Mouse (Mus musculus): ENCODE results near the gene Ss18l2. TPM values are rescaled to one million over a fixed set of nuclear protein-coding genes. Genes with fewer than 3 reads are reported as not detected.

Gene Ss18l2
- polyA plus RNA-seq, 1 experiment: 3.0 TPM

DNA sequence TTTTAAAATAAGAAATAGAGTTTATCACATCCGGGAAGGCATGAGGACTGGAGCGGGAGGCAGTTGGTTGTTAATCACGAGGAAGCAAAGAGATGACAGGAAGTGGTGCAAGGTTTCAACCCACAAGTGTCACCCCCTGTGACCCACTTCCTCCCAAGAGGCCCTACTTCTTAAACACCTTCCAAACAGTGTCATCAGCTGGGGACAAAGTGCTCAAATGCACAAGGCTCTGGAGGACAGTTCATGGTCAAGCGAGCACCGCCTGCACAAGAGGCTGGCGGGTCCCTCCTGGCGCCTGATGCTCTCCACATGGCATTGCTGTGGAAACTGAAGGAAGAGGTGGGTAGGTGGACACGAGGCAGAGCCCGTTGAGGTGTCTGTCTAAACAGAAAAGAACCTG lies 35.1 kb upstream of the Ss18l2 start:
- H3K4me3 ChIP-seq (replicated peaks): no peak overlapping the region

DNA sequence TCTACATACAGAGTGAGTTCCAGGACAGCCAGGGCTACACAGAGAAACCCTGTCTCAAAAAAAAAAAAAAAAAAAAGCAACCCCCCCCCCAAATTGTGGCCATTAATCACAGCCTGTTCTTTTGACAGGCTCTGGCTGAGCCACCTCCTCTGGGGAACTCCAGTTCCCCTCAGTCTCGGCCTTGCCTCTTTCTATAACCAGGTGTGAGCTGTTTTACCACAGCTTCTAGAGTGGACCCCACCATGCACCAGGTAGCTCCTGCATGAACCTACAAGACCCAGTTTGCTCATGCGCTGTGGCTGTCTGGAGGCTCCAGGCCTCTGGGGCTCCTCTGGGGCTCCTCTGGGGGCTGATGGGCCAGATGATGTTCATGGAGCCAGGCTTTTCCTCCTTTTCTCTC lies 34.6 kb upstream of the Ss18l2 start:
- Histone ChIP-seq H3K4me3 (replicated peaks) (no peak overlapping the region), H3K27me3 (ENCODE audit: control insufficient read depth) (peaks cover 6% of the 10 kb centered on the region), H3K9me3 (ENCODE audit: control insufficient read depth, low read length) (no peaks in the 10 kb centered on the region), H3K4me1 (ENCODE audit: control insufficient read depth) (no peaks in the 10 kb centered on the region), H3K36me3 (ENCODE audit: control insufficient read depth) (no peaks in the 10 kb centered on the region)
- TF ChIP-seq TAL1 (IDR thresholded peaks at IDR 0.05; ENCODE audit: low read length): no peak
- TF ChIP-seq GATA1 (IDR thresholded peaks at IDR 0.05; ENCODE audit: low read length): no peak

More for the DNA sequence above, 35.1 kb upstream of the Ss18l2 start:
- no peak for TF ChIP-seq TAL1 (IDR thresholded peaks at IDR 0.05; ENCODE audit: low read length)
- no peaks in the 10 kb centered on the region for H3K9me3 ChIP-seq (ENCODE audit: control insufficient read depth, low read length)
- H3K27me3 ChIP-seq (ENCODE audit: control insufficient read depth): peaks cover 11% of the 10 kb centered on the region
- no peaks in the 10 kb centered on the region for H3K4me1 ChIP-seq (ENCODE audit: control insufficient read depth)
- no peaks in the 10 kb centered on the region for H3K36me3 ChIP-seq (ENCODE audit: control insufficient read depth)

DNA sequence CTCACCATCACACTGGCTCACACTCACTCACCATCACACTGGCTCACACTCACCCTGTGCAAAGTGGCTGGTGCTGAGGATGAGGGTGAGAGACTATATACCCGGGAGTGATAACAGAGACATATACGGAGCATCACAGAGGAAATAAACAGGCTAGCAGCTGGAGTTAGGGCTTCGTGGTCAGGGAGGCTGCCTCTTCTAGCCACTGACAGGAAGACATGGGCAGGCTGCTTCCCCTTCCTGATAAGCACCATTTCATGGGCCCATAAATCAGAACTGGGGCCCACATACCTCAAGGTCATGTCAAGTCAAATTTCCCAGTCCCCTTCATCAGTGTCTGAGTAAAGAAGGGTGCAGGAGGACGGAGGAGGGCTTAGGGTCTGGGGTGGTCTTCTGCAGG lies 33.1 kb upstream of the Ss18l2 start:
- Histone ChIP-seq H3K9me3 (ENCODE audit: control insufficient read depth, low read length) (no peaks in the 10 kb centered on the region), H3K4me3 (replicated peaks) (no peak overlapping the region), H3K27me3 (ENCODE audit: control insufficient read depth) (no peaks in the 10 kb centered on the region)

DNA sequence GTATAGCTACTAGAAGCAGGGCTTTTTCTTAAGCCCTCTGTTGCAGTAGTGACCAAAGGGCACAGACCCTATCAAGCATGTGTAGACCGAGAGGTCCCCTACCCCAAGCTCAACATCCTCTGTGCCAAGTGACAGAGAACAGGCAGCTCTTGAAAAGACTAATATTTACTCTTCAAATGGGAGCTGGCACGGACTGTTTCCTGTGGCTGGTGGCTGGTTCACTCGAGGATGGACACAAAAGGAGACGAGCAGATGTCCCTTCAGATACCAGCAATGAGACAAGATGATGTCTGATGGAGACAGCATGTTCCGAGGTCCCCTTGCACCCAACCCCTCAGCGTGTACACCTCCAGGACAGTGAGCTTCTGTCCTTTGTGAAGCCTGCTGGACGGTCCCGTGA lies 32.7 kb upstream of the Ss18l2 start:
- no peak overlapping the region for H3K4me3 ChIP-seq (replicated peaks)
- no peaks in the 10 kb centered on the region for H3K36me3 ChIP-seq (ENCODE audit: control insufficient read depth)
- H3K4me1 ChIP-seq (ENCODE audit: control insufficient read depth): no peaks in the 10 kb centered on the region
- H3K27me3 ChIP-seq (ENCODE audit: control insufficient read depth): no peaks in the 10 kb centered on the region
- no peak for TF ChIP-seq GATA1 (IDR thresholded peaks at IDR 0.05; ENCODE audit: low read length)
- no peak for TF ChIP-seq TAL1 (IDR thresholded peaks at IDR 0.05; ENCODE audit: low read length)
- H3K9me3 ChIP-seq (ENCODE audit: control insufficient read depth, low read length): no peaks in the 10 kb centered on the region

More for the DNA sequence above, 33.1 kb upstream of the Ss18l2 start:
- no peak for TF ChIP-seq TAL1 (IDR thresholded peaks at IDR 0.05; ENCODE audit: low read length)
- no peak for TF ChIP-seq GATA1 (IDR thresholded peaks at IDR 0.05; ENCODE audit: low read length)
- Histone ChIP-seq H3K36me3 (ENCODE audit: control insufficient read depth) (no peaks in the 10 kb centered on the region), H3K4me1 (ENCODE audit: control insufficient read depth) (no peaks in the 10 kb centered on the region)

DNA sequence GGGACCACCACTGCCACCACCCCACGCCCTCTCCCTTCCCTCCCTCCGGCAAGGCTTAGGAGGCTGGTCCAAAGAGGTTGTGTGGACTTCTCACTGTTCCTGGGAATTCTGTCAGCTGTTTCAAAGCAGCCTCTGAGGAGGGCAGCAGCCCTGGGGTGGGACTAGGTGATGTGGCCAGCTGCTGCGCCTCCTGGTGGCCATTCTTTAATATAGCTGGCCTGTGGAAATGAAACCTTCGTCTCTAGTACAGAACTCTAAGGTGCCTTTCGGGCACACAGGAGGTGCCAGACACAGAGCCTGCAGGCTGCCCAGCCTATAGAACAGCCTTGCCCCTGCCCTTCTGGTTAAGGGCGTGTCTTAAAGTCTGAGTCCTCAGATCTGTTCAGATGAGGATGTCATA lies 30.6 kb upstream of the Ss18l2 start:
- no peaks in the 10 kb centered on the region for H3K9me3 ChIP-seq (ENCODE audit: control insufficient read depth, low read length)
- no peak overlapping the region for H3K4me3 ChIP-seq (replicated peaks)
- H3K4me1 ChIP-seq (ENCODE audit: control insufficient read depth): no peaks in the 10 kb centered on the region
- no peak for TF ChIP-seq GATA1 (IDR thresholded peaks at IDR 0.05; ENCODE audit: low read length)
- TF ChIP-seq TAL1 (IDR thresholded peaks at IDR 0.05; ENCODE audit: low read length): no peak
- no peaks in the 10 kb centered on the region for H3K27me3 ChIP-seq (ENCODE audit: control insufficient read depth)
- H3K36me3 ChIP-seq (ENCODE audit: control insufficient read depth): peaks cover 4% of the 10 kb centered on the region

DNA sequence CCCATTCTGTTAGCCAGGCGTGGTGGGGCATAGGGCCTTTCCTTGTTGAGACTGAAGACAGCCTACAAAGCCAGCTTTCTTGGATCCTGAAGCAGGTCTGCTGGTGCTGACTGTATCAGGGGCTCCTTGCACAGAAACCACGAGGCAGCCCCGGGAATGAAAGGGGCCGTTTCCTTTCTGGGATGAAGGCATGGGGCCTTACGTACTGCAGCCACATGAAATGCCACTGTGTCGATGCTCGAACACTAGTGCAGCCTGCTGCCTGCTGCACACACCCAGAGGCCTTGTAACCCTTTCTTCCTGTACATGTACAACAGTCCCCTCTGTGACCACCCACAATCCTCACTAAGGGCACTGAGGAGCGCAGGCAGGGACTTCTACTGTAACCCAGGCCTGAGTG lies 28.9 kb upstream of the Ss18l2 start:
- no peaks in the 10 kb centered on the region for H3K4me1 ChIP-seq (ENCODE audit: control insufficient read depth)
- H3K9me3 ChIP-seq (ENCODE audit: control insufficient read depth, low read length): peaks cover under 1% of the 10 kb centered on the region; the same call in 1 of the 2 replicates
- no peak for TF ChIP-seq TAL1 (IDR thresholded peaks at IDR 0.05; ENCODE audit: low read length)
- no peak for TF ChIP-seq GATA1 (IDR thresholded peaks at IDR 0.05; ENCODE audit: low read length)
- no peak overlapping the region for H3K4me3 ChIP-seq (replicated peaks)
- H3K27me3 ChIP-seq (ENCODE audit: control insufficient read depth): no peaks in the 10 kb centered on the region
- H3K36me3 ChIP-seq (ENCODE audit: control insufficient read depth): peaks cover 14% of the 10 kb centered on the region

DNA sequence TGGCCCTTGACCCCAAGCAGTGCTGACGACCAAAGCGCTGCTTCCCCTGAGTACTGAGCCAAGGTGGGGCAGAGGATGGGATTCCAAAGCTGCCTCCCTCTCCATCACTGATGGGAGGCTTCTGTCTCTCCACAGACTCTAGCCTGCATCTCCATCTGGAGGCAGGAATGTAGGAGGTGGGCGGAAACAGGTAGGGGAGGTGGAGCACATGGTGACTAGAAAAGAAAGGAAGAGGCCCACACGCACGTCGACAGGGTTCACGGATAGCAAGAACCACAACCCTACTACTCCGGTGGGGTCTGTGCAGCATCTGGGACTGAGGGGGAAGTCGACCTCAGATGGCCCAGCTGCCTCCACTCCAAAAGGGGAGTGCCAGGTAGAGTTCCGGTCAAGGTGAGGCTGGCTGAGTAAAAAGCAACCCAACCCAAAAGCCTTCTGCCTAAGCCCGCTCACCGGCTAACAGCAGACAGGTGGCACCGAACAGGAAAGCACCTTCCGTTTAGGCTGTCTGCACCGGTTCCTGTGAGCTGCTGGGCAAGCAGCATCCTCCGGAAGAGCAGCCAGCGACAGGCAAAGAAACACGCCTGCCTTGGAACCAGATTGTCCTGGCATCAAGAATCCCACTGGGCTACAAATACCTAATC lies 28.0 kb upstream of the Ss18l2 start:
- no peak overlapping the region for H3K4me3 ChIP-seq (replicated peaks)
- H3K4me1 ChIP-seq (ENCODE audit: control insufficient read depth): no peaks in the 10 kb centered on the region
- no peak for TF ChIP-seq GATA1 (IDR thresholded peaks at IDR 0.05; ENCODE audit: low read length)
- no peak for TF ChIP-seq TAL1 (IDR thresholded peaks at IDR 0.05; ENCODE audit: low read length)
- no peaks in the 10 kb centered on the region for H3K27me3 ChIP-seq (ENCODE audit: control insufficient read depth)
- peaks cover 5% of the 10 kb centered on the region; the same call in 1 of the 2 replicates for H3K9me3 ChIP-seq (ENCODE audit: control insufficient read depth, low read length)
- peaks cover 18% of the 10 kb centered on the region for H3K36me3 ChIP-seq (ENCODE audit: control insufficient read depth)

DNA sequence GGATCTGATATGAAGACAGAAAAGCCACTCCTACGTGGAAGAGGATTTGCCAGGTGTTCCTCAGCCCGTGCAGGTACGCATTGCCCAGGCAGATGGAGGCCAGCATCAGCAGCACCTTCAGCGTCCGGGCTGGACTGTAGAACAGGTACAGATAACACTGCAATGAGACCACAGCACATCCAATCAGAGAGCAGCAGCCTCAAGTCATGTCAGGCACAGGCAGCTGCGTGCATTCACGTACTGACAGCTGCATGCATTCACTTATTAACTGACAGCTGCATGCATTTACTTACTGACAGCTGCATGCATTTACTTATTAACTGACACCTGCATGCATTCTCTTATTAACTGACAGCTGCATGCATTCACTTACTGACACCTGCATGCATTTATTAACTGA lies 25.4 kb upstream of the Ss18l2 start:
- Histone ChIP-seq H3K27me3 (ENCODE audit: control insufficient read depth) (no peaks in the 10 kb centered on the region), H3K4me3 (replicated peaks) (no peak overlapping the region), H3K36me3 (ENCODE audit: control insufficient read depth) (peaks cover 23% of the 10 kb centered on the region), H3K9me3 (ENCODE audit: control insufficient read depth, low read length) (peaks cover 5% of the 10 kb centered on the region; the same call in 1 of the 2 replicates), H3K4me1 (ENCODE audit: control insufficient read depth) (no peaks in the 10 kb centered on the region)
- TF ChIP-seq GATA1 (IDR thresholded peaks at IDR 0.05; ENCODE audit: low read length) (no peak), TAL1 (IDR thresholded peaks at IDR 0.05; ENCODE audit: low read length) (no peak)

DNA sequence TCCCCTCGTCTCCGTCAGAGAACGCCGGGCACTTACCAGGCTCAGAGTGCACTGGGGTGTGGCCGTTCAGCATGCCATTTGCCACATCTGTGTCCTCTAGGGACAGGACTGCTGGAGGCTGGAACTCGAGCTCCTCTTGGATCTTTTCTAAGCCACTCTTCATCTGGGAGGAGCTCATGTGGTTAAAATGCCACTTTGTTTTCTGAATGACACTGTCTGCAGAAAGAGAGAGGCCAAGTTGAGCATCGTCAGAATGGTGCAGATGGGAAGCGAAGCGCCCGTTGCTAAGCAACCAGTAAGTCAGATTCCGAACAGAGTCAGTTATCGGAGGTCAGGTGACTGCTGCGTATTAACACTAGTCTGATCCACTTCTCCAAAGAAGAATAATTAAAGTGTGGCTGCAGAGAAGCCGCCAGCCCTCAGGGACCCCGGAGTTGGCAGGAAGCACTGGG lies 19.9 kb upstream of the Ss18l2 start:
- H3K4me1 ChIP-seq (ENCODE audit: control insufficient read depth): no peaks in the 10 kb centered on the region
- TF ChIP-seq GATA1 (IDR thresholded peaks at IDR 0.05; ENCODE audit: low read length): no peak
- TF ChIP-seq TAL1 (IDR thresholded peaks at IDR 0.05; ENCODE audit: low read length): no peak
- H3K27me3 ChIP-seq (ENCODE audit: control insufficient read depth): no peaks in the 10 kb centered on the region
- H3K4me3 ChIP-seq (replicated peaks): no peak overlapping the region
- H3K9me3 ChIP-seq (ENCODE audit: control insufficient read depth, low read length): peaks cover 5% of the 10 kb centered on the region; the same call in 1 of the 2 replicates
- peaks cover 22% of the 10 kb centered on the region for H3K36me3 ChIP-seq (ENCODE audit: control insufficient read depth)

DNA sequence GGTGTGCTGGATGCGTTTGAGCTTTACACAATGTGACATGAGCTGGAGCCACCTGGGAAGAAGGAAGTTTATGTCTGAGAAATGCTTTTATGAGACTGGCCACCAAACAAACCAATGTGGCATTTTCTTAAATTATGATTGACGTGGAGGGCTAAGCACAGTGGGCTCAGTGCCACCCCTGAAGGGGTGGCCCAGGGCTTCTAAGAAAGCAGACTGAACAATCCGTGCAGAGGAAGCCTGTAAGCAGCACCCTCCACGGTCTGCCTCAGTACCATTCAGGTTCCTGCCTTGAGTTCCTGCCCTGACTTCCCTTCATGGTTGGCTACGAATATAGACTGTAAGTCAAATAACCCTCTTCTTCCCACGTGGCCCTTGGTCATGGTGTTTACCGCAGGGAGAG lies 19.4 kb upstream of the Ss18l2 start:
- Histone ChIP-seq H3K9me3 (ENCODE audit: control insufficient read depth, low read length) (peaks cover 5% of the 10 kb centered on the region; the same call in 1 of the 2 replicates), H3K4me1 (ENCODE audit: control insufficient read depth) (no peaks in the 10 kb centered on the region), H3K4me3 (replicated peaks) (no peak overlapping the region), H3K36me3 (ENCODE audit: control insufficient read depth) (peaks cover 19% of the 10 kb centered on the region), H3K27me3 (ENCODE audit: control insufficient read depth) (no peaks in the 10 kb centered on the region)
- TF ChIP-seq TAL1 (IDR thresholded peaks at IDR 0.05; ENCODE audit: low read length): no peak
- no peak for TF ChIP-seq GATA1 (IDR thresholded peaks at IDR 0.05; ENCODE audit: low read length)
